Mouse (Mus musculus) forebrain, embryonic 14.5 days (tissue): ENCODE measurements around the gene Tom1l1. TPM values are rescaled to one million over a fixed set of nuclear protein-coding genes. Genes with fewer than 3 reads are reported as not detected.

Experiments
- ATAC-seq: fragments of 200-750 bp; cut with Nextera tagmentation; 2 replicates; pipeline ENCODE4 v1.8.0; 2017; ENCODE audit warnings: mild to moderate bottlenecking, moderate library complexity
- DNase-seq: peaks from one replicate; pipeline ENCODE4 v3.0.0-alpha.2; 2015; ENCODE audit warnings: low spot score
- H3K27ac ChIP-seq: fragments of 300-500 bp; sonication (generic); 2 replicates; pipeline ENCODE4 v1.5.1; 2014; ENCODE audit warnings: low read depth, mild to moderate bottlenecking, control low read depth, low read length, moderate library complexity
- H3K27me3 ChIP-seq: fragments of 300-500 bp; sonication (generic); replicated peaks from 2 replicates; pipeline ENCODE4 v1.6.1; 2014; ENCODE audit warnings: low read length, control low read depth, mixed read lengths; ENCODE audit not compliant: control insufficient read depth, insufficient read depth
- H3K36me3 ChIP-seq: fragments of 300-500 bp; sonication (generic); 2 replicates; pipeline ENCODE4 v1.6.1; 2014; ENCODE audit warnings: low read length, control low read depth; ENCODE audit not compliant: control insufficient read depth, insufficient read depth
- H3K4me1 ChIP-seq: fragments of 300-500 bp; sonication (generic); 2 replicates; pipeline ENCODE4 v1.6.1; 2014; ENCODE audit warnings: antibody characterized with exemption, low read length, control low read depth; ENCODE audit not compliant: control insufficient read depth, insufficient read depth
- H3K4me2 ChIP-seq: fragments of 300-500 bp; sonication (generic); 2 replicates; pipeline ENCODE4 v1.6.1; 2014; ENCODE audit warnings: mild to moderate bottlenecking, control low read depth, low read length
- H3K4me3 ChIP-seq: fragments of 300-500 bp; sonication (generic); 2 replicates; pipeline ENCODE4 v1.5.1; 2014; ENCODE audit warnings: low read depth, low read length, control low read depth
- H3K9ac ChIP-seq: fragments of 300-500 bp; sonication (generic); 2 replicates; pipeline ENCODE4 v1.6.1; 2014; ENCODE audit warnings: mild to moderate bottlenecking, low read length, control low read depth, moderate library complexity
- H3K9me3 ChIP-seq: fragments of 300-500 bp; sonication (generic); replicated peaks from 2 replicates; pipeline ENCODE4 v1.6.1; 2016; ENCODE audit warnings: low read length, control low read depth, mixed read lengths; ENCODE audit not compliant: control insufficient read depth
- WGBS: fragments of 180-500 bp; shearing (Covaris S2); extraction: QIAGEN DNeasy Blood & Tissue Kit; methylation state at CpG from one replicate; pipeline ENCODE4 v1.1.7; 2014; 5-methylcytosine and 5-hydroxymethylcytosine counted together
- polyA plus RNA-seq: library from polyadenylated mRNA; unstranded; fragments of >200 nt; fragmentation: Nextera tagmentation; extraction: Ambion mirVana; gene quantifications from 2 replicates; pipeline ENCODE4 v1.2.1, GENCODE M21; 2014

Gene Tom1l1
- polyA plus RNA-seq, 1 experiment from 2014 or later: 13.9 TPM

GRCm38 (mm10) chr11:90697480-90698240 lies 9.5 kb upstream of the Tom1l1 start:
- H3K4me2 ChIP-seq: peak overlapping the region; percentile 37
- 24% methylated on average over 10 of the region's 10 CpGs for WGBS
- H3K27ac ChIP-seq: no peak overlapping the region
- H3K36me3 ChIP-seq: no peaks in the 10 kb centered on the region
- no peaks in the 10 kb centered on the region for H3K9me3 ChIP-seq
- peak; percentile 87 for ATAC-seq
- no peaks in the 10 kb centered on the region for H3K27me3 ChIP-seq
- DNase-seq: peak; percentile 95
- H3K4me1 ChIP-seq: no peaks in the 10 kb centered on the region
- H3K4me3 ChIP-seq: no peak overlapping the region
- H3K9ac ChIP-seq: no peak overlapping the region

DNA sequence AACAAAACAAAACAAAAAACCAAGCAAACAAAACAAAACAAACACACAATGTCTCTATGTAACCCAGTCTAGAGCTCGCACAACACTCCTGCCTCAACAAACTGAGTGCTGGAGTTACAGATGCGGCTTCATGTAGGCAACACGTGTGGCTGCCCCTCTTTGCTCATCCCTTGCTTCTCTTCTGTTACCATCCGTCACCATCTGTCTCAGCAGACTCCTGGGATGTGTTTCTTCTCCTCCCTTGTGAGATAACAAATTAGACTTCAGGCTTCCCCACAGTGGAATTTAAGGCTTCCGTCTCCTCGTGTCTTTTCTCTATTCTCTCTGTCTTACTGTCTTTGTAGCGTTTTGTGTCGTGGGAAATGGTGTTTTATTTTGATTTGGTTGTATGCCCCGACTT lies 7.6 kb upstream of the Tom1l1 start:
- no peak for DNase-seq

GRCm38 (mm10) chr11:90694206-90694605 lies 6.0 kb upstream of the Tom1l1 start:
- Histone ChIP-seq H3K9me3 (no peaks in the 10 kb centered on the region), H3K4me1 (no peaks in the 10 kb centered on the region), H3K36me3 (no peaks in the 10 kb centered on the region), H3K9ac (no peak overlapping the region), H3K4me3 (no peak overlapping the region), H3K27me3 (no peaks in the 10 kb centered on the region), H3K4me2 (no peak overlapping the region), H3K27ac (no peak overlapping the region)
- WGBS: 78% methylated on average over 4 of the region's 4 CpGs
- no peak for DNase-seq
- ATAC-seq: no peak

More for the DNA sequence above, 7.6 kb upstream of the Tom1l1 start:
- H3K36me3 ChIP-seq: no peaks in the 10 kb centered on the region
- no peak overlapping the region for H3K4me3 ChIP-seq
- WGBS: 80% methylated on average over 9 of the region's 9 CpGs
- no peaks in the 10 kb centered on the region for H3K4me1 ChIP-seq
- H3K9me3 ChIP-seq: no peaks in the 10 kb centered on the region
- no peaks in the 10 kb centered on the region for H3K27me3 ChIP-seq
- no peak overlapping the region for H3K9ac ChIP-seq
- no peak for ATAC-seq
- no peak overlapping the region for H3K27ac ChIP-seq
- no peak overlapping the region for H3K4me2 ChIP-seq

GRCm38 (mm10) chr11:90690361-90690760 lies 2.2 kb upstream of the Tom1l1 start:
- DNase-seq (peak; percentile 32), ATAC-seq (no peak)
- no peaks in the 10 kb centered on the region for H3K36me3 ChIP-seq
- H3K4me2 ChIP-seq: no peak overlapping the region
- WGBS: 12% methylated on average over 6 of the region's 6 CpGs
- no peak overlapping the region for H3K9ac ChIP-seq
- H3K27ac ChIP-seq: no peak overlapping the region
- H3K9me3 ChIP-seq: no peaks in the 10 kb centered on the region
- no peaks in the 10 kb centered on the region for H3K27me3 ChIP-seq
- H3K4me3 ChIP-seq: no peak overlapping the region
- H3K4me1 ChIP-seq: no peaks in the 10 kb centered on the region

DNA sequence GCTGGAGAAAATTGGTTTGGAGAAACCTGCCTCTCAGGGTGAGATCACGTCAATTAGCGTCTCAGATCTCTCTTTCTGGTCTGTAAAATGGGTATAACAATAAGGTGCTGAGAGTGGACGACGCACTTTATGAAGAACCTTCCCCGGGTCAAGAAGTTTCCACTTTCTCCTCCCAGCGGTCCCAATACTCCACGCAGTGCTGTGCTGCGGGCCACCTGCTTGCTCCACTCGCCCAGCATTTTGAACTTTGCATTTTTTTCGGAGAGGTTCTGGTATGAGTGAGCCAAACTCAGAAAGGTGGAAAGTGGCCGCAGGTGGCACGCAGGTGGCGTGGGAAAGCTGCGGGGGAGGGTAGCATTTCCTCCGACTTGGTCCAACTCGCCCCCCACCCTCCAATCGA lies 1.1 kb downstream of the Tom1l1 start:
- Histone ChIP-seq H3K4me3 (peak overlapping the region; percentile 60), H3K9me3 (no peaks in the 10 kb centered on the region), H3K36me3 (no peaks in the 10 kb centered on the region), H3K4me1 (no peaks in the 10 kb centered on the region), H3K27ac (no peak overlapping the region), H3K9ac (peak overlapping the region; percentile 66), H3K27me3 (no peaks in the 10 kb centered on the region), H3K4me2 (peak overlapping the region; percentile 82)
- ATAC-seq (peak; percentile 51), DNase-seq (no peak)
- 1% methylated on average over 17 of the region's 17 CpGs for WGBS

DNA sequence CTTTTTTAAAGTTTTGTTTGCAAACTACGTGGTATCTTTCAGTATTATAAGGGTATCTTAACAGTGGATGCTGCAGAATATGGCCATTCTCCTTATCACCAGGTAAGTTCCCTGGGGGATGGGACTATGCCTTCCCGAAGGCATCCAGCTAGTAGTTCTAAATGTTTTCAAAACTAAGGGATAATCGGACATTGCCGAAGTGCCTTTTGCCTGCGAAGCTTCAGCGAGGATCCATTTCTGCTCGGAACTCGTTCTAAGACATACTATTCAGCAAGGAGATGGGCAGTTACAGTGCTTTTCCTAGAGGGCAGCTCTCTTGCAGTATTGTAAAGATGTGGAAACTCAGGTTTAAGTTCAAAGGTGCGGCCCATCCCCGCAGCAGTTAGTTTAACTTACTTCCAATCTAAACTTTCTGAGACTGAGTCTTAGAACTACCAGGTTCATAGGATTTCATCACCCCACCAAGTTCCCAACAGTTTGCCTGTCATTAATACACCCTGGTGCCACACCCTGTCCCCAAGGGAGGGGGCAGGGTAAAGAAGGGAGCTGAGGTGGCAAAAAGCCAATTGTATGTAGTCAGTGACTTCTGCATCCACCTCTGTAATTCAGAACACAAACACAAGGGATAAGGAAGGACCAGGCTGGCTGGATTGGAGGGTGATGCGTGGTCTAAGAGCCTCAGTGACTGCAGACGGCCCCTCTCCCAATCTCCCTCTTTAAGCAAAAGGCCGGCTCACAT lies 1.7 kb downstream of the Tom1l1 start:
- Histone ChIP-seq H3K9me3 (no peaks in the 10 kb centered on the region), H3K4me2 (peak overlapping the region; percentile 82), H3K9ac (peak overlapping the region; percentile 66), H3K27me3 (no peaks in the 10 kb centered on the region), H3K36me3 (no peaks in the 10 kb centered on the region), H3K4me1 (no peaks in the 10 kb centered on the region), H3K27ac (no peak overlapping the region), H3K4me3 (peak overlapping the region; percentile 60)
- 73% methylated on average over 13 of the region's 13 CpGs for WGBS
- peak; percentile 30 for DNase-seq
- ATAC-seq: peak; percentile 24; the same call in 1 of the 2 replicates

GRCm38 (mm10) chr11:90685196-90685595 lies 3.0 kb downstream of the Tom1l1 start:
- Histone ChIP-seq H3K27ac (no peak overlapping the region), H3K4me1 (no peaks in the 10 kb centered on the region), H3K9me3 (no peaks in the 10 kb centered on the region), H3K27me3 (no peaks in the 10 kb centered on the region), H3K36me3 (no peaks in the 10 kb centered on the region), H3K4me3 (no peak overlapping the region), H3K4me2 (no peak overlapping the region), H3K9ac (no peak overlapping the region)
- no peak for ATAC-seq
- WGBS: 78% methylated on average over 6 of the region's 6 CpGs
- DNase-seq: no peak

DNA sequence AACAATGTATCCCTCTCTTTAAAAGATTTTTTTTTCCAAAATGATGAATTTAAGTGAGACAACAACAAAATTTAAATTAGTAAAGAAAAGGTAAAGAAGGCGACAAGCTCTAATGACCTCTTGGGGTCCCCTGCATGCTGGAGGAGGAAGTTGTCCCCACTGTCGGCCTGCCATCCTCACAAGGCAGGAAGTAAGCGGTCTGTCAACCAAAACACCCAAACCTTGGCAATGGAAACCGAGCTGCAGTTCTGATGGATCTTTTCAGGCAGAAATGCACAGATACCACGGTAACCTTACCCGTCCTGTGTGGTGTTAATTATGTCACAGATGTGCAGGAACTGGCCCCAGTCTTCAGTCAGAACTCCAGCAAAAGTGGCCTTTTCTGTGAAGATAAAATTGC lies 3.4 kb downstream of the Tom1l1 start:
- WGBS: 83% methylated on average over 6 of the region's 6 CpGs
- Histone ChIP-seq H3K4me3 (no peak overlapping the region), H3K9me3 (no peaks in the 10 kb centered on the region), H3K9ac (no peak overlapping the region), H3K36me3 (no peaks in the 10 kb centered on the region), H3K4me2 (no peak overlapping the region), H3K27ac (no peak overlapping the region), H3K4me1 (no peaks in the 10 kb centered on the region), H3K27me3 (no peaks in the 10 kb centered on the region)
- no peak for DNase-seq
- no peak for ATAC-seq

DNA sequence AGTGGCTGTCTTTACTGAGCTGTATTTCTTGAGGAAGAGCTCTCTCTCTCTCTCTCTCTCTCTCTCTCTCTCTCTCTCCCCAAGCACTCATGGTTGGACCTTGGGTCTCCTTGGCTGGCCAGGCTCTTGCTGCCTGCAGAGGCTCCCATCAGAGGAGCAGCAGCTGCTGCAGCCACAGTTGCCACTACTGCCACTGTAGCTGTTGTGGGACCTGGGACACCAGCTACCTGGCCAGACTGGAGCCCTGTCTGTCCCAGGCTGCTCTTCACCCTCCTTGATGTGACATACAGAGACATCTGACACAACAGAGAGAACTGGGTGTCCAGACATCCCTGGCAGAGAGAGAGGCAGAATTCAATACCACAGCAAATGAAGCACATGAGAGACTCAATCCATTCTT lies 7.0 kb downstream of the Tom1l1 start:
- no peak overlapping the region for H3K4me2 ChIP-seq
- H3K9ac ChIP-seq: no peak overlapping the region
- no peak for DNase-seq
- H3K4me3 ChIP-seq: no peak overlapping the region
- H3K27ac ChIP-seq: no peak overlapping the region
- no peaks in the 10 kb centered on the region for H3K36me3 ChIP-seq
- no peaks in the 10 kb centered on the region for H3K9me3 ChIP-seq
- H3K4me1 ChIP-seq: no peaks in the 10 kb centered on the region
- no peaks in the 10 kb centered on the region for H3K27me3 ChIP-seq
- ATAC-seq: no peak
